Mouse (Mus musculus): ENCODE measurements at regions not wholly inside any gene's neighbourhood (a gene's known extent, or its start where the extent isn't known, plus 50 kb on each side); places are given as distances from the start of the nearest gene placed in this dataset.

GRCm38 (mm10) chr2:51013090-51013489 is 135.8 kb downstream of the Rnd3 start:
- Histone ChIP-seq H3K9me3 (ENCODE audit: control insufficient read depth, insufficient read depth, low read depth, low read length) (no peaks in the 10 kb centered on the region), H3K4me3 (ENCODE audit: insufficient read depth in 1 of 2, low read depth in 1 of 2, low read length in 2 of 2, poor library complexity in 1 of 2, severe bottlenecking in 1 of 2) (no peak overlapping the region), H3K4me1 (ENCODE audit: control insufficient read depth in 2 of 2, insufficient read depth in 2 of 2, low read length in 2 of 2, poor library complexity in 1 of 2) (peaks cover 0 to 2% of the 10 kb centered on the region in 2 experiments; a peak in 2 of 4 replicates), H3K9ac (ENCODE audit: insufficient read depth, low read depth, low read length, poor library complexity, severe bottlenecking) (no peak overlapping the region), H3K27ac (ENCODE audit: insufficient read depth, low read depth, low read length, poor library complexity, severe bottlenecking) (no peak overlapping the region), H3K36me3 (ENCODE audit: control insufficient read depth, insufficient read depth, low read length, poor library complexity, severe bottlenecking) (no peaks in the 10 kb centered on the region)
- TF ChIP-seq ZNF384 (IDR thresholded peaks at IDR 0.05; ENCODE audit: low read depth, low read length), result no peak
- no peak for TF ChIP-seq CHD2 (IDR thresholded peaks at IDR 0.05; ENCODE audit: low read depth, low read length)
- in situ Hi-C loops (cut with MboI; ENCODE audit: low sequenced_read_pairs in 2 of 2, unreplicated experiment in 2 of 2), result no loop called here
- no peak for DNase-seq (ENCODE audit: low read depth, low spot score)

- Histone ChIP-seq H3K9ac (ENCODE audit: insufficient read depth, low read depth, low read length, poor library complexity, severe bottlenecking) (no peak overlapping the region), H3K27ac (ENCODE audit: insufficient read depth, low read depth, low read length, poor library complexity, severe bottlenecking) (no peak overlapping the region; the same call in 1 of the 2 replicates), H3K9me3 (ENCODE audit: control insufficient read depth, insufficient read depth, low read depth, low read length) (no peaks in the 10 kb centered on the region), H3K4me1 (ENCODE audit: control insufficient read depth in 2 of 2, insufficient read depth in 2 of 2, low read length in 2 of 2, poor library complexity in 1 of 2) (peaks cover 2 to 4% of the 10 kb centered on the region in 2 experiments; a peak in 3 of 4 replicates), H3K36me3 (ENCODE audit: control insufficient read depth, insufficient read depth, low read length, poor library complexity, severe bottlenecking) (no peaks in the 10 kb centered on the region), H3K4me3 (ENCODE audit: insufficient read depth in 1 of 2, low read depth in 1 of 2, low read length in 2 of 2, poor library complexity in 1 of 2, severe bottlenecking in 1 of 2) (no peak overlapping the region)
- in situ Hi-C loops (cut with MboI; ENCODE audit: low sequenced_read_pairs in 2 of 2, unreplicated experiment in 2 of 2), result no loop called here
- no peak for TF ChIP-seq ZC3H11A (IDR thresholded peaks at IDR 0.05; ENCODE audit: borderline replicate concordance, low read depth, low read length)
- TF ChIP-seq CHD2 (IDR thresholded peaks at IDR 0.05; ENCODE audit: low read depth, low read length), result no peak
- TF ChIP-seq ZNF384 (IDR thresholded peaks at IDR 0.05; ENCODE audit: low read depth, low read length), result no peak
- no peak for TF ChIP-seq HCFC1 (IDR thresholded peaks at IDR 0.05; ENCODE audit: borderline replicate concordance, insufficient read depth, low read length)
- no peak for TF ChIP-seq MAFK (IDR thresholded peaks at IDR 0.05; ENCODE audit: insufficient read depth, low read depth, low read length)
- no peak for DNase-seq (ENCODE audit: low read depth, low spot score)
Measured at GRCm38 (mm10) chr2:51008251-51008533, 140.7 kb downstream of the Rnd3 start.

GRCm38 (mm10) chr2:51007409-51008250 is 141.3 kb downstream of the Rnd3 start:
- DNase-seq (ENCODE audit: low read depth, low spot score), result peak; percentile 42
- Histone ChIP-seq H3K9me3 (ENCODE audit: control insufficient read depth, insufficient read depth, low read depth, low read length) (no peaks in the 10 kb centered on the region), H3K9ac (ENCODE audit: insufficient read depth, low read depth, low read length, poor library complexity, severe bottlenecking) (no peak overlapping the region), H3K36me3 (ENCODE audit: control insufficient read depth, insufficient read depth, low read length, poor library complexity, severe bottlenecking) (no peaks in the 10 kb centered on the region), H3K27ac (ENCODE audit: insufficient read depth, low read depth, low read length, poor library complexity, severe bottlenecking) (no peak overlapping the region; the same call in 1 of the 2 replicates), H3K4me3 (ENCODE audit: insufficient read depth in 1 of 2, low read depth in 1 of 2, low read length in 2 of 2, poor library complexity in 1 of 2, severe bottlenecking in 1 of 2) (no peak overlapping the region), H3K4me1 (ENCODE audit: control insufficient read depth in 2 of 2, insufficient read depth in 2 of 2, low read length in 2 of 2, poor library complexity in 1 of 2) (peaks cover 2 to 4% of the 10 kb centered on the region in 2 experiments; a peak in 3 of 4 replicates)
- in situ Hi-C loops (cut with MboI; ENCODE audit: low sequenced_read_pairs in 2 of 2, unreplicated experiment in 2 of 2), result no loop called here
- TF ChIP-seq ZC3H11A (IDR thresholded peaks at IDR 0.05; ENCODE audit: borderline replicate concordance, low read depth, low read length) (no peak), MAFK (IDR thresholded peaks at IDR 0.05; ENCODE audit: insufficient read depth, low read depth, low read length) (no peak), HCFC1 (IDR thresholded peaks at IDR 0.05; ENCODE audit: borderline replicate concordance, insufficient read depth, low read length) (no peak), CHD2 (IDR thresholded peaks at IDR 0.05; ENCODE audit: low read depth, low read length) (no peak), ZNF384 (IDR thresholded peaks at IDR 0.05; ENCODE audit: low read depth, low read length) (no peak)

DNA sequence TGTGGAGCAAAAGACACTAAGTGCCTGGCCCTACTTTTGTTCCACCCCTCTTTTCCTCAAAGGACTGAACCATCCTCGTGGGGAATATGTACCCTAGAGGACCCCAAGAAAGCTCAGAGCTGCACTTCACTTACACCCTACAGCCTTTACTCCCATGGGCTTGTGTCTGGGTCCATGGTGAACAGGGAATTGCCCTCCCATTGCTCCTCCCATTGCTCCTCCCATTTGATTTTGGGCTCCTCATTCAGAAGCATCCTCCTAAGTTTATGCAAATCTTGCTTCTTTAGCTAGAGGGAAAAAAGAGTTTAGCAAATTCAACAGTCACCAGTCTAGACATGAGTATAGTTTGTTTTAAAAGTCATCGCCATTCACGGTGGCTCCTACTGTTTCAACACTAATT is 142.1 kb downstream of the Rnd3 start:
- TF ChIP-seq CHD2 (IDR thresholded peaks at IDR 0.05; ENCODE audit: low read depth, low read length), result no peak
- TF ChIP-seq MAFK (IDR thresholded peaks at IDR 0.05; ENCODE audit: insufficient read depth, low read depth, low read length), result no peak
- no peak for TF ChIP-seq HCFC1 (IDR thresholded peaks at IDR 0.05; ENCODE audit: borderline replicate concordance, insufficient read depth, low read length)
- in situ Hi-C loops (cut with MboI; ENCODE audit: low sequenced_read_pairs in 2 of 2, unreplicated experiment in 2 of 2), result no loop called here
- Histone ChIP-seq H3K27ac (ENCODE audit: insufficient read depth, low read depth, low read length, poor library complexity, severe bottlenecking) (no peak overlapping the region), H3K36me3 (ENCODE audit: control insufficient read depth, insufficient read depth, low read length, poor library complexity, severe bottlenecking) (no peaks in the 10 kb centered on the region), H3K4me3 (ENCODE audit: insufficient read depth in 1 of 2, low read depth in 1 of 2, low read length in 2 of 2, poor library complexity in 1 of 2, severe bottlenecking in 1 of 2) (no peak overlapping the region), H3K9me3 (ENCODE audit: control insufficient read depth, insufficient read depth, low read depth, low read length) (no peaks in the 10 kb centered on the region), H3K9ac (ENCODE audit: insufficient read depth, low read depth, low read length, poor library complexity, severe bottlenecking) (no peak overlapping the region), H3K4me1 (ENCODE audit: control insufficient read depth in 2 of 2, insufficient read depth in 2 of 2, low read length in 2 of 2, poor library complexity in 1 of 2) (peaks cover 2 to 4% of the 10 kb centered on the region in 2 experiments; a peak in 3 of 4 replicates)
- DNase-seq (ENCODE audit: low read depth, low spot score), result peak; percentile 72

DNA sequence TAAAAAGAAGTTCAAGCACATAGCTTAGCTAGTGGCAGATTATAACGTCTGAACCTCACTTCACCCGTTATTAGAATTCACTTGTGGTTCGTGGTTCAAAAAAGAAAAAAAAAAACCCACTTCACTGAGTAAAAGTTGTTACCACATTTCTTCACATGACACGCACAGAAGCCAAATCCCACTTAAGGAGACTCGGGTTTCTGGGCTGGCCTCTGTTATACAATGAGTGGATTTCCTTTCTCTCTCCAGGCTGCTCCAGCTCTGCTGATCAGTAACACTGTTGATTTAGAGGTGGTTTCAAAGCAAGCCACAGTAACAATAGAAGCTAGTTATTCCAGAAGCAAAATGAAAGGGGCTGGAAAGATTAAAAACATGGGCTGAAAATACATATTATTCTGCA is 147.4 kb downstream of the Rnd3 start:
- TF ChIP-seq HCFC1 (IDR thresholded peaks at IDR 0.05; ENCODE audit: borderline replicate concordance, insufficient read depth, low read length), result no peak
- TF ChIP-seq ZNF384 (IDR thresholded peaks at IDR 0.05; ENCODE audit: low read depth, low read length), result no peak
- no peak for TF ChIP-seq CHD2 (IDR thresholded peaks at IDR 0.05; ENCODE audit: low read depth, low read length)
- TF ChIP-seq MAFK (IDR thresholded peaks at IDR 0.05; ENCODE audit: insufficient read depth, low read depth, low read length), result no peak
- no peak for TF ChIP-seq ZC3H11A (IDR thresholded peaks at IDR 0.05; ENCODE audit: borderline replicate concordance, low read depth, low read length)
- H3K27ac ChIP-seq (ENCODE audit: insufficient read depth, low read depth, low read length, poor library complexity, severe bottlenecking), result no peak overlapping the region
- no peak overlapping the region for H3K9ac ChIP-seq (ENCODE audit: insufficient read depth, low read depth, low read length, poor library complexity, severe bottlenecking)
- in situ Hi-C loops (cut with MboI; ENCODE audit: low sequenced_read_pairs in 2 of 2, unreplicated experiment in 2 of 2), result no loop called here
- no peaks in the 10 kb centered on the region for H3K4me1 ChIP-seq (ENCODE audit: control insufficient read depth in 2 of 2, insufficient read depth in 2 of 2, low read length in 2 of 2, poor library complexity in 1 of 2)
- no peak for DNase-seq (ENCODE audit: low read depth, low spot score)
- H3K36me3 ChIP-seq (ENCODE audit: control insufficient read depth, insufficient read depth, low read length, poor library complexity, severe bottlenecking), result no peaks in the 10 kb centered on the region
- no peak overlapping the region for H3K4me3 ChIP-seq (ENCODE audit: insufficient read depth in 1 of 2, low read depth in 1 of 2, low read length in 2 of 2, poor library complexity in 1 of 2, severe bottlenecking in 1 of 2)
- H3K9me3 ChIP-seq (ENCODE audit: control insufficient read depth, insufficient read depth, low read depth, low read length), result no peaks in the 10 kb centered on the region
